Mouse (Mus musculus): ENCODE measurements at regions not wholly inside any gene's neighbourhood (a gene's known extent, or its start where the extent isn't known, plus 50 kb on each side); places are given as distances from the start of the nearest gene placed in this dataset.
A peak's percentile ranks its signal among the peaks of the same experiment; 100 is the strongest.

GRCm38 (mm10) chr15:25287850-25288249 lies 125.7 kb downstream of the Basp1 start:
- no peak overlapping the region for H3K27ac ChIP-seq (ENCODE audit: insufficient read depth, low read depth)
- H3K4me3 ChIP-seq (replicated peaks in 1 of 3; ENCODE audit: low read depth in 2 of 3, low read length in 2 of 3, poor library complexity in 1 of 3): no peak overlapping the region
- in situ Hi-C loops (cut with MboI; ENCODE audit: low pct_ligation_motif_present, low pct_unique_long_range_greater_than_20kb, low sequenced_read_pairs): no loop called here

GRCm38 (mm10) chr15:25284354-25285199 lies 129.0 kb downstream of the Basp1 start:
- Histone ChIP-seq H3K27ac (ENCODE audit: insufficient read depth, low read depth) (no peak overlapping the region), H3K79me2 (replicated peaks; ENCODE audit: control insufficient read depth, extremely low read depth, insufficient read depth, poor library complexity, severe bottlenecking) (no peaks in the 10 kb centered on the region), H3K4me3 (replicated peaks in 1 of 3; ENCODE audit: low read depth in 2 of 3, low read length in 2 of 3, poor library complexity in 1 of 3) (no peak overlapping the region), H3K9me3 (replicated peaks; ENCODE audit: low read length) (no peaks in the 10 kb centered on the region), H3K4me1 (ENCODE audit: control insufficient read depth in 1 of 2, insufficient read depth in 2 of 2) (peaks cover 0 to 34% of the 10 kb centered on the region in 2 experiments; a peak in 2 of 4 replicates), H3K4me2 (ENCODE audit: insufficient read depth, low read depth, poor library complexity, severe bottlenecking) (no peak overlapping the region), H3K27me3 (replicated peaks) (no peaks in the 10 kb centered on the region), H3K9ac (ENCODE audit: insufficient read depth, low read depth) (no peak overlapping the region), H3K36me3 (replicated peaks in 1 of 2; ENCODE audit: control insufficient read depth in 1 of 2, insufficient read depth in 1 of 2, low read length in 1 of 2) (no peaks in the 10 kb centered on the region)
- dilution Hi-C loops (cut with MboI; ENCODE audit: extremely low pct_ligation_motif_present, extremely low pct_unique_long_range_greater_than_20kb, low sequenced_read_pairs) (no loop called here), in situ Hi-C loops (cut with MboI; ENCODE audit: low pct_ligation_motif_present, low pct_unique_long_range_greater_than_20kb, low sequenced_read_pairs) (no loop called here)
- no peak for TF ChIP-seq USF2 (conservative IDR thresholded peaks at IDR 0.05; ENCODE audit: low read depth, low read length)
- TF ChIP-seq PAX5 (IDR thresholded peaks at IDR 0.05; ENCODE audit: low read length): no peak
- no peak for TF ChIP-seq RAD21 (IDR thresholded peaks at IDR 0.05; ENCODE audit: low read depth, low read length)
- TF ChIP-seq ZKSCAN1 (IDR thresholded peaks at IDR 0.05; ENCODE audit: borderline replicate concordance, low read depth, low read length): no peak
- no peak for TF ChIP-seq NELFE (IDR thresholded peaks at IDR 0.05; ENCODE audit: low read depth, low read length)
- TF ChIP-seq ZMIZ1 (IDR thresholded peaks at IDR 0.05; ENCODE audit: low read depth, low read length): no peak
- no peak for TF ChIP-seq TCF12 (IDR thresholded peaks at IDR 0.05; ENCODE audit: low read depth, low read length)
- TF ChIP-seq MAX (IDR thresholded peaks at IDR 0.05; ENCODE audit: low read length): no peak
- no peak for TF ChIP-seq E2F4 (IDR thresholded peaks at IDR 0.05; ENCODE audit: insufficient replicate concordance, low read depth, low read length)
- no peak for TF ChIP-seq HCFC1 (IDR thresholded peaks at IDR 0.05; ENCODE audit: low read depth, low read length)
- TF ChIP-seq MAFK (IDR thresholded peaks at IDR 0.05; ENCODE audit: insufficient replicate concordance, low read length): no peak
- no peak for TF ChIP-seq CHD1 (IDR thresholded peaks at IDR 0.05; ENCODE audit: low read depth, low read length)
- TF ChIP-seq SMC3 (IDR thresholded peaks at IDR 0.05; ENCODE audit: low read depth, low read length): no peak
- TF ChIP-seq CHD2 (IDR thresholded peaks at IDR 0.05; ENCODE audit: low read length): no peak
- TF ChIP-seq POLR2AphosphoS2 (IDR thresholded peaks at IDR 0.05; ENCODE audit: low read depth, low read length): no peak
- TF ChIP-seq IRF4 (IDR thresholded peaks at IDR 0.05; ENCODE audit: low read depth, low read length): no peak
- TF ChIP-seq JUND (conservative IDR thresholded peaks at IDR 0.05; ENCODE audit: low read depth, low read length): no peak
- TF ChIP-seq POLR2A (IDR thresholded peaks at IDR 0.05; ENCODE audit: low read depth, low read length): no peak
- no peak for TF ChIP-seq JUN (IDR thresholded peaks at IDR 0.05; ENCODE audit: insufficient read depth, low read depth, low read length)
- TF ChIP-seq TBP (conservative IDR thresholded peaks at IDR 0.05; ENCODE audit: low read depth, low read length): no peak
- DNase-seq (ENCODE audit: extremely low read depth): no peak

More at GRCm38 (mm10) chr15:25287850-25288249, 125.7 kb downstream of the Basp1 start:
- no peaks in the 10 kb centered on the region for H3K9me3 ChIP-seq (replicated peaks; ENCODE audit: low read length)
- H3K4me1 ChIP-seq (ENCODE audit: control insufficient read depth in 1 of 2, insufficient read depth in 2 of 2): peaks cover 0 to 16% of the 10 kb centered on the region in 2 experiments; a peak in 2 of 4 replicates
- H3K36me3 ChIP-seq (replicated peaks in 1 of 2; ENCODE audit: control insufficient read depth in 1 of 2, insufficient read depth in 1 of 2, low read length in 1 of 2): no peaks in the 10 kb centered on the region
- peak; percentile 29; the same call in 1 of the 2 replicates for TF ChIP-seq BHLHE40 (IDR thresholded peaks at IDR 0.05; ENCODE audit: low read depth, low read length)
- no peak for TF ChIP-seq PAX5 (IDR thresholded peaks at IDR 0.05; ENCODE audit: low read length)
- peak; percentile 5; the same call in 1 of the 2 replicates for TF ChIP-seq USF1 (IDR thresholded peaks at IDR 0.05; ENCODE audit: low read depth, low read length)
- TF ChIP-seq USF2 (conservative IDR thresholded peaks at IDR 0.05; ENCODE audit: low read depth, low read length): 0 out of 2 replicates have a peak, but pooled peaks have one; percentile 4
- H3K27me3 ChIP-seq (replicated peaks): no peaks in the 10 kb centered on the region
- no peak for DNase-seq (ENCODE audit: extremely low read depth)
- no peak overlapping the region for H3K9ac ChIP-seq (ENCODE audit: insufficient read depth, low read depth)
- no peaks in the 10 kb centered on the region for H3K79me2 ChIP-seq (replicated peaks; ENCODE audit: control insufficient read depth, extremely low read depth, insufficient read depth, poor library complexity, severe bottlenecking)
- H3K4me2 ChIP-seq (ENCODE audit: insufficient read depth, low read depth, poor library complexity, severe bottlenecking): no peak overlapping the region
- dilution Hi-C loops (cut with MboI; ENCODE audit: extremely low pct_ligation_motif_present, extremely low pct_unique_long_range_greater_than_20kb, low sequenced_read_pairs): no loop called here

All from CH12.LX (cell line).